Mouse (Mus musculus): Measurements from ENCODE around the gene Plekhb2. TPM values are rescaled to one million over a fixed set of nuclear protein-coding genes. Genes with fewer than 3 reads are reported as not detected.

The Plekhb2 gene
- polyA plus RNA-seq, 1 experiment from 2014 or later = 36.0 TPM

GRCm38 (mm10) chr1:34842389-34842861 lies 7.4 kb upstream of the Plekhb2 start:
- WGBS = under 1% methylated on average over 38 of the region's 51 CpGs
- peak; percentile 89 for ATAC-seq (ENCODE audit: low FRiP score, low TSS enrichment)
- no peaks in the 10 kb centered on the region for H3K27me3 ChIP-seq (ENCODE audit: control insufficient read depth, insufficient read depth, low read length)
- peak overlapping the region; percentile 92 for H3K4me2 ChIP-seq (replicated peaks; ENCODE audit: low read depth, low read length)
- H3K27ac ChIP-seq (ENCODE audit: low read depth, low read length) = peak overlapping the region; percentile 94
- peaks cover 14% of the 10 kb centered on the region for H3K4me1 ChIP-seq (ENCODE audit: control insufficient read depth, insufficient read depth, low read length)
- H3K36me3 ChIP-seq (ENCODE audit: control insufficient read depth, insufficient read depth, low read length) = no peaks in the 10 kb centered on the region
- H3K4me3 ChIP-seq (ENCODE audit: low read length) = peak overlapping the region; percentile 82
- H3K9me3 ChIP-seq (ENCODE audit: control insufficient read depth, low read length) = no peaks in the 10 kb centered on the region
- H3K9ac ChIP-seq (ENCODE audit: low read depth, low read length) = peak overlapping the region; percentile 95

- peaks cover 14% of the 10 kb centered on the region for H3K4me1 ChIP-seq (ENCODE audit: control insufficient read depth, insufficient read depth, low read length)
- peak within 1 kb of the TSS; percentile 92 for H3K4me2 ChIP-seq (replicated peaks; ENCODE audit: low read depth, low read length)
- no peaks in the 10 kb centered on the region for H3K27me3 ChIP-seq (ENCODE audit: control insufficient read depth, insufficient read depth, low read length)
- peak; percentile 85 for ATAC-seq (ENCODE audit: low FRiP score, low TSS enrichment)
- H3K9me3 ChIP-seq (ENCODE audit: control insufficient read depth, low read length) = no peaks in the 10 kb centered on the region
- H3K4me3 ChIP-seq (ENCODE audit: low read length) = peak within 1 kb of the TSS; percentile 82
- H3K9ac ChIP-seq (ENCODE audit: low read depth, low read length) = peak within 1 kb of the TSS; percentile 95
- H3K36me3 ChIP-seq (ENCODE audit: control insufficient read depth, insufficient read depth, low read length) = no peaks in the 10 kb centered on the region
- WGBS = 2% methylated on average over 47 of the region's 59 CpGs
- peak within 1 kb of the TSS; percentile 94 for H3K27ac ChIP-seq (ENCODE audit: low read depth, low read length)
These were observed 6.7 kb upstream of the Plekhb2 start, which contains the start of gene Fam168b for GRCm38 (mm10) chr1:34842887-34843618. Fam168b (minus strand) TSS chr1:34843065.

- WGBS = 79% methylated on average over 3 of the region's 3 CpGs
- no peaks in the 10 kb centered on the region for H3K9me3 ChIP-seq (ENCODE audit: control insufficient read depth, low read length)
- H3K4me3 ChIP-seq (ENCODE audit: low read length) = no peak overlapping the region
- no peak overlapping the region for H3K4me2 ChIP-seq (replicated peaks; ENCODE audit: low read depth, low read length)
- no peak overlapping the region for H3K27ac ChIP-seq (ENCODE audit: low read depth, low read length)
- no peaks in the 10 kb centered on the region for H3K27me3 ChIP-seq (ENCODE audit: control insufficient read depth, insufficient read depth, low read length)
- no peak for ATAC-seq (ENCODE audit: low FRiP score, low TSS enrichment)
- H3K36me3 ChIP-seq (ENCODE audit: control insufficient read depth, insufficient read depth, low read length) = no peaks in the 10 kb centered on the region
- H3K4me1 ChIP-seq (ENCODE audit: control insufficient read depth, insufficient read depth, low read length) = peaks cover 3% of the 10 kb centered on the region; the same call in 1 of the 2 replicates
- no peak overlapping the region for H3K9ac ChIP-seq (ENCODE audit: low read depth, low read length)
These were observed 2.7 kb upstream of the Plekhb2 start for GRCm38 (mm10) chr1:34847070-34847469.

GRCm38 (mm10) chr1:34850343-34851136 lies 764 bp downstream of the Plekhb2 start:
- peak overlapping the region; percentile 68 for H3K9ac ChIP-seq (ENCODE audit: low read depth, low read length)
- 40% methylated on average over 11 of the region's 11 CpGs for WGBS
- no peak overlapping the region for H3K27ac ChIP-seq (ENCODE audit: low read depth, low read length)

GRCm38 (mm10) chr1:34851562-34851961 lies 1.8 kb downstream of the Plekhb2 start:
- Histone ChIP-seq H3K4me1 (ENCODE audit: control insufficient read depth, insufficient read depth, low read length) (peaks cover 11% of the 10 kb centered on the region; the same call in 1 of the 2 replicates), H3K4me2 (replicated peaks; ENCODE audit: low read depth, low read length) (peak overlapping the region; percentile 8; the same call in 1 of the 2 replicates), H3K9me3 (ENCODE audit: control insufficient read depth, low read length) (no peaks in the 10 kb centered on the region), H3K4me3 (ENCODE audit: low read length) (no peak overlapping the region), H3K27ac (ENCODE audit: low read depth, low read length) (no peak overlapping the region), H3K36me3 (ENCODE audit: control insufficient read depth, insufficient read depth, low read length) (no peaks in the 10 kb centered on the region), H3K27me3 (ENCODE audit: control insufficient read depth, insufficient read depth, low read length) (no peaks in the 10 kb centered on the region), H3K9ac (ENCODE audit: low read depth, low read length) (no peak overlapping the region)
- WGBS = 29% methylated on average over 6 of the region's 6 CpGs
- ATAC-seq (ENCODE audit: low FRiP score, low TSS enrichment) = no peak

More at GRCm38 (mm10) chr1:34850343-34851136, 764 bp downstream of the Plekhb2 start:
- no peaks in the 10 kb centered on the region for H3K27me3 ChIP-seq (ENCODE audit: control insufficient read depth, insufficient read depth, low read length)
- peak overlapping the region; percentile 62 for H3K4me3 ChIP-seq (ENCODE audit: low read length)
- H3K9me3 ChIP-seq (ENCODE audit: control insufficient read depth, low read length) = no peaks in the 10 kb centered on the region
- H3K36me3 ChIP-seq (ENCODE audit: control insufficient read depth, insufficient read depth, low read length) = no peaks in the 10 kb centered on the region
- peak; percentile 45 for ATAC-seq (ENCODE audit: low FRiP score, low TSS enrichment)
- H3K4me1 ChIP-seq (ENCODE audit: control insufficient read depth, insufficient read depth, low read length) = peaks cover 11% of the 10 kb centered on the region; the same call in 1 of the 2 replicates
- peak overlapping the region; percentile 59 for H3K4me2 ChIP-seq (replicated peaks; ENCODE audit: low read depth, low read length)

GRCm38 (mm10) chr1:34852116-34852878 lies 2.5 kb downstream of the Plekhb2 start:
- H3K4me3 ChIP-seq (ENCODE audit: low read length) = no peak overlapping the region
- ATAC-seq (ENCODE audit: low FRiP score, low TSS enrichment) = no peak
- peaks cover 11% of the 10 kb centered on the region; the same call in 1 of the 2 replicates for H3K4me1 ChIP-seq (ENCODE audit: control insufficient read depth, insufficient read depth, low read length)
- H3K9ac ChIP-seq (ENCODE audit: low read depth, low read length) = peak overlapping the region; percentile 7; the same call in 1 of the 2 replicates
- H3K27me3 ChIP-seq (ENCODE audit: control insufficient read depth, insufficient read depth, low read length) = no peaks in the 10 kb centered on the region
- H3K27ac ChIP-seq (ENCODE audit: low read depth, low read length) = no peak overlapping the region; the same call in 1 of the 2 replicates
- no peaks in the 10 kb centered on the region for H3K9me3 ChIP-seq (ENCODE audit: control insufficient read depth, low read length)
- H3K4me2 ChIP-seq (replicated peaks; ENCODE audit: low read depth, low read length) = no peak overlapping the region
- 63% methylated on average over 11 of the region's 11 CpGs for WGBS
- no peaks in the 10 kb centered on the region for H3K36me3 ChIP-seq (ENCODE audit: control insufficient read depth, insufficient read depth, low read length)

- H3K9me3 ChIP-seq (ENCODE audit: control insufficient read depth, low read length) = no peaks in the 10 kb centered on the region
- H3K27ac ChIP-seq (ENCODE audit: low read depth, low read length) = no peak overlapping the region
- no peak overlapping the region for H3K4me3 ChIP-seq (ENCODE audit: low read length)
- no peak for ATAC-seq (ENCODE audit: low FRiP score, low TSS enrichment)
- 92% methylated on average over 2 of the region's 2 CpGs for WGBS
- no peaks in the 10 kb centered on the region for H3K27me3 ChIP-seq (ENCODE audit: control insufficient read depth, insufficient read depth, low read length)
- no peaks in the 10 kb centered on the region for H3K36me3 ChIP-seq (ENCODE audit: control insufficient read depth, insufficient read depth, low read length)
- H3K4me2 ChIP-seq (replicated peaks; ENCODE audit: low read depth, low read length) = no peak overlapping the region
- H3K9ac ChIP-seq (ENCODE audit: low read depth, low read length) = no peak overlapping the region
- peaks cover 11% of the 10 kb centered on the region; the same call in 1 of the 2 replicates for H3K4me1 ChIP-seq (ENCODE audit: control insufficient read depth, insufficient read depth, low read length)
These were observed 4.0 kb downstream of the Plekhb2 start for GRCm38 (mm10) chr1:34853786-34854185.

- no peak for ATAC-seq (ENCODE audit: low FRiP score, low TSS enrichment)
- Histone ChIP-seq H3K9me3 (ENCODE audit: control insufficient read depth, low read length) (no peaks in the 10 kb centered on the region), H3K36me3 (ENCODE audit: control insufficient read depth, insufficient read depth, low read length) (no peaks in the 10 kb centered on the region), H3K4me1 (ENCODE audit: control insufficient read depth, insufficient read depth, low read length) (peaks cover 11% of the 10 kb centered on the region; the same call in 1 of the 2 replicates), H3K27ac (ENCODE audit: low read depth, low read length) (no peak overlapping the region), H3K4me3 (ENCODE audit: low read length) (no peak overlapping the region), H3K27me3 (ENCODE audit: control insufficient read depth, insufficient read depth, low read length) (no peaks in the 10 kb centered on the region), H3K4me2 (replicated peaks; ENCODE audit: low read depth, low read length) (no peak overlapping the region), H3K9ac (ENCODE audit: low read depth, low read length) (no peak overlapping the region)
- 59% methylated on average over 12 of the region's 12 CpGs for WGBS
These were observed 5.4 kb downstream of the Plekhb2 start for GRCm38 (mm10) chr1:34855056-34855739.
